Mouse (Mus musculus) forebrain, embryonic 11.5 days (tissue): ENCODE results near the gene Zfp747. TPM values are rescaled to one million over a fixed set of nuclear protein-coding genes. Genes with fewer than 3 reads are reported as not detected.
"Not testable (repeated sequence)": the region's sequence is repeated elsewhere in the genome, so short reads cannot be mapped to it uniquely, and the experiment has no call there.

Experiments
- ATAC-seq: fragments of 200-750 bp; cut with Nextera tagmentation; replicated peaks from 2 replicates; pipeline ENCODE4 v1.8.0; 2017; ENCODE audit warnings: moderate TSS enrichment; ENCODE audit not compliant: low FRiP score
- DNase-seq: peaks from one replicate; pipeline ENCODE4 v3.0.0-alpha.2; 2017; ENCODE audit warnings: low spot score
- H3K27ac ChIP-seq: fragments of 300-500 bp; sonication (generic); 2 replicates; pipeline ENCODE4 v1.5.1; 2014; ENCODE audit warnings: low read depth, low read length
- H3K27me3 ChIP-seq: fragments of 300-500 bp; sonication (generic); 2 replicates; pipeline ENCODE4 v1.6.1; 2014; ENCODE audit warnings: mild to moderate bottlenecking, low read length, mixed read lengths; ENCODE audit not compliant: control insufficient read depth, insufficient read depth
- H3K36me3 ChIP-seq: fragments of 300-500 bp; sonication (generic); 2 replicates; pipeline ENCODE4 v1.6.1; 2014; ENCODE audit warnings: mild to moderate bottlenecking, low read length, moderate library complexity, mixed read lengths; ENCODE audit not compliant: control insufficient read depth, insufficient read depth
- H3K4me1 ChIP-seq: fragments of 300-500 bp; sonication (generic); replicated peaks from 2 replicates; pipeline ENCODE4 v1.6.1; 2014; ENCODE audit warnings: low read length, mixed read lengths; ENCODE audit not compliant: control insufficient read depth, insufficient read depth
- H3K4me2 ChIP-seq: fragments of 300-500 bp; sonication (generic); 2 replicates; pipeline ENCODE4 v1.6.1; 2014; ENCODE audit warnings: low read depth, mild to moderate bottlenecking, low read length, moderate library complexity, mixed read lengths; ENCODE audit not compliant: severe bottlenecking
- H3K4me3 ChIP-seq: fragments of 300-500 bp; sonication (generic); 2 replicates; pipeline ENCODE4 v1.5.1; 2014; ENCODE audit warnings: low read depth, low read length
- H3K9ac ChIP-seq: fragments of 300-500 bp; sonication (generic); 2 replicates; pipeline ENCODE4 v1.6.1; 2014; ENCODE audit warnings: low read length
- H3K9me3 ChIP-seq: fragments of 300-500 bp; sonication (generic); 2 replicates; pipeline ENCODE4 v1.6.1; 2016; ENCODE audit warnings: low read length, mixed read lengths; ENCODE audit not compliant: control insufficient read depth
- WGBS: fragments of 180-500 bp; shearing (Covaris S2); extraction: QIAGEN DNeasy Blood & Tissue Kit; methylation state at CpG from one replicate; pipeline ENCODE4 v1.1.7; 2014; 5-methylcytosine and 5-hydroxymethylcytosine counted together
- polyA plus RNA-seq: library from polyadenylated mRNA; unstranded; fragments of >200 nt; fragmentation: Nextera tagmentation; extraction: Ambion mirVana; gene quantifications from 2 replicates; pipeline ENCODE4 v1.2.1, GENCODE M21; 2014

Zfp747 gene
- polyA plus RNA-seq, 1 experiment from 2014 or later: 8.6 TPM

DNA sequence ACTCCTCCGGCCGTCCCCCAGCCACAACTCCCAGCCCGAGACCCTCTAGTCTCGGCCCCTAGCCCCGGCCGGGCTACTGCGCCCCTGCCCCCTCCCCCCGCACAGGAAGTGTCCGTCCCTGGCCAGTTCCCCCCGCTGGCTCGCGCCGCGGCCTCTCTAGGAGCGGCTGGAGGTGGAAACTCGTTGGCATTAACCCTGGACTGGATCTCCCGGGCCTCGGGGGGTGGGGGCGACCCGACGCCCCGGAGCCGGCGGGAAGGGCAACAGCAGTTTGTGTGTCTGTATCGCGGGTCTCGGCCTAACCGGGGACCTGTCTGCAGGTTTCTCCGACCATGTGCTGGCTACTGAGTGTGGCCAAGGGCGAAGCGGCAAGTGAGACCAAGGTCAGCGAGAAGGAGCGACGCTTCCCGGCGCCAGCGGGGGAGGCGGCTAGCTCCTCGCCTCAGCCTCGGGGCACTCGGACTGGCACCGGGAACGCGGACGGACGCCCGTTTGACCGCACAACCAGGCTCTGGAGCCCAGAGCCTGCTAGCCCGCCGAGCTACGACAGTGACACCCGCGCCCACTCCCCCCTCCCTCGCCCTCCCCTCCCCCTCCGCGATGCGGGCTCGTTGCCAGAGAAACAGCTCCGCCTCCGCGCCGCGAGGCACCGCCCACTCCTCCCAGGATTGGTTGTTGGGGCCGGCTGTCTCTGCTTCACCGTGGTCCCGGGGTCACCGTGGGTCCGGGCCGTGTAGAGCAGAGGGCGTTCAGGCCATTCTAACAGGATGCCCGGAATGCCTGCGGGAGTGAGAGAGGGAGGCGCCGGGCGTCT is 30.1 kb downstream of the Zfp747 start, which contains the start of gene Zfp768:
Gene Zfp768 (minus strand): TSS at position 78 of the 814 bp plus-strand sequence.
- WGBS: under 1% methylated on average over 68 of the region's 76 CpGs
- Histone ChIP-seq H3K4me2 (peak within 1 kb of the TSS; percentile 81), H3K9me3 (no peaks in the 10 kb centered on the region), H3K4me3 (peak within 1 kb of the TSS; percentile 89), H3K4me1 (peaks cover 5% of the 10 kb centered on the region; the same call in 1 of the 2 replicates), H3K9ac (peak within 1 kb of the TSS; percentile 95), H3K27ac (peak within 1 kb of the TSS; percentile 81), H3K36me3 (0 out of 2 replicates have a peak, but pooled peaks cover 2% of the 10 kb centered on the region), H3K27me3 (no peaks in the 10 kb centered on the region)
- DNase-seq (peak; percentile 98), ATAC-seq (peak; percentile 93)

DNA sequence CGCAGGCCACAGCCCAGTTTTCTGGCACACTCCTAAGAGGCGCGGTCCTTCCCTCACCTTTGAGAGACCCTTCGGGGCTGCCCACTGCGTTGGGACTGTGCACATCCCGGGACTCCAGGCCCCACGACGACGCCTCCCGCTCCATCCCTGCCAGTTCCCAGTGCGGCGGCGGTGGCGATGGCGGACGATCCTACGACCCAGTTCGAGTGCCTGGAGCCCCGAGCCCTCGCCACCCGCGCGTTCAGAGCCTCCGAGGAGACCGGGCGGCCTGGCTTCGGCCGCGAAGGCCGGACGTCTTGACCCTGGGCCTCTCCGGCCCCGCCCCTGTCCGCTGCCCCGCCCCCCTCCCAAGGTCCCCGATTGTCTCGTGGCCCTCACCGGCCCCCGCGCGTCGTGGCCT is 30.8 kb downstream of the Zfp747 start:
- peak; percentile 50 for ATAC-seq
- no peak for DNase-seq
- peaks cover 5% of the 10 kb centered on the region; the same call in 1 of the 2 replicates for H3K4me1 ChIP-seq
- H3K36me3 ChIP-seq: 0 out of 2 replicates have a peak, but pooled peaks cover 2% of the 10 kb centered on the region
- H3K27ac ChIP-seq: peak overlapping the region; percentile 81
- H3K4me3 ChIP-seq: peak overlapping the region; percentile 89
- no peaks in the 10 kb centered on the region for H3K27me3 ChIP-seq
- no peaks in the 10 kb centered on the region for H3K9me3 ChIP-seq
- H3K9ac ChIP-seq: peak overlapping the region; percentile 95
- WGBS: 1% methylated on average over 42 of the region's 42 CpGs
- peak overlapping the region; percentile 81 for H3K4me2 ChIP-seq

DNA sequence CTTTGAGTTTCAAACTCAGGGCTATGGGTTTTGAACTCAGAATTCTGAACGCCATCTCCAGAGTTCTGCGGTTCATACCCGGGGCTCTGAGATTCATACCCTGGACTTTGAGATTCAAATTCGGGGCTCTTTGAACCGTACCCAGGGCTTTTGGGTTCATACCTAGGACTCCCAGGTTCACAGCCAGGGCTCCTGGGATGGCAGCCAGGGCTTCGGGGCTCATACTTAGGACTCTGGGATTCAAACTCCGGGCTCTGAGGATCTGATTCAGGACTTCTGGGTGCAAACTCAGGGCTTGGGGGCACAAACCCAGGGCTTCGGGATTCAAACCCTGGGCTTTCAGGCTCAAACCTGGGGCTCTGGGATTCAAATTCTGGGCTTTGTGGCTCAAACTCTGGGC is 31.5 kb downstream of the Zfp747 start:
- Histone ChIP-seq H3K9ac (peak overlapping the region; percentile 95), H3K27me3 (no peaks in the 10 kb centered on the region), H3K4me3 (peak overlapping the region; percentile 89), H3K27ac (no peak overlapping the region), H3K4me1 (peaks cover 5% of the 10 kb centered on the region; the same call in 1 of the 2 replicates), H3K4me2 (peak overlapping the region; percentile 81), H3K9me3 (no peaks in the 10 kb centered on the region), H3K36me3 (0 out of 2 replicates have a peak, but pooled peaks cover 2% of the 10 kb centered on the region)
- DNase-seq (no peak), ATAC-seq (no peak)
- 92% methylated on average over 8 of the region's 8 CpGs for WGBS

DNA sequence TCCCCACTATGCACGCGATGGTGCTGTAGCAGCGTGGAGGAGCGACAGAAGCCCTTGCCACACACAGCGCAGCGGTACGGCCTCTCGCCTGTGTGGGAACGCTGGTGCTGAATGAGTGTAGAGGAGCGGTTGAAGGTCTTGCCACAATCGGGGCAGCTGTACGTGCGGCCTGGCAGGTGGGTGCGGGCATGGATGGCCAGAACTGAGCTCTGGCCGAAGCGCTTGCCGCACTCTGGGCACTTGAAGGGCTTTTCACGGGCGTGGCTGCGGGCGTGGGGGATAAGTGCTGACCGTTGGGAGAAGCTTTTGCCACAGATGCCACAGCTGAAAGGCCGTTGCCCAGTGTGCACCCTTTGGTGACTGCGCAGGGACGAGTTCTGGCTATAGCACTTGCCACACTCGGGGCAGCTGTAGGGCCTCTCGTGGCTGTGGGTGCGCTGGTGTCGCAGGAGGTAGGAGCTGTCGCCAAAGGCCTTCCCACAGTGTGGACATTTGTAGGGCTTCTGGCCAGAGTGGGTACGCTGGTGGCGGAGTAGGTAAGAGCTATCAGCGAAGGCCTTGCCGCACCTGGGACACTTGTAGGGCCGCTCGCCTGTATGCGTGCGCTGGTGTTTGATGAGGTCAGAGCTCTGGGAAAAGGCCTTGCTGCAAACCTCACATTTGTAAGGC is 32.4 kb downstream of the Zfp747 start:
- ATAC-seq: no peak
- Histone ChIP-seq H3K9ac (no peak overlapping the region), H3K4me1 (peaks cover 5% of the 10 kb centered on the region; the same call in 1 of the 2 replicates), H3K27me3 (no peaks in the 10 kb centered on the region), H3K36me3 (0 out of 2 replicates have a peak, but pooled peaks cover 2% of the 10 kb centered on the region), H3K4me2 (no peak overlapping the region), H3K27ac (no peak overlapping the region), H3K9me3 (no peaks in the 10 kb centered on the region), H3K4me3 (no peak overlapping the region)
- WGBS: 94% methylated on average over 38 of the region's 38 CpGs
- DNase-seq: no peak

DNA sequence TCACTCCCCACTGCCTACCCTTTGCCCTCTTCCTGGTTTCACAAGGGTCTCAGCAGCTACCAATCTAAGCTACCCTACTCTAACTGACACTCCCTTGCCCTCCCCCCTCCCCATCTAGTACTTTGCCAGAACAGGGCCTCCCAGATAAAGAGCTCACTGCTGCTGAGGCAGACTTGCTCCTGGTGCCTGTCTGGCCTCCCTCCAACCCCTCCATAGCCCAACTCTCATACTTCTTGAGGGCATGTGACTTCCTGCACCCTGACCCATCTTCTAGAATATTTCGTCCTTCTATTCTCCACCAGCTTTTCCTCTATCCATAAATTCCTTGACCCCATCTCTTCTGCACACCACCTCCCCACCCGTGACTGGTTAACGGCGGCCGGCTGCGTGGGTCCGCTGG is 33.0 kb downstream of the Zfp747 start:
- H3K9ac ChIP-seq: no peak overlapping the region
- ATAC-seq (no peak), DNase-seq (no peak)
- H3K27me3 ChIP-seq: no peaks in the 10 kb centered on the region
- peaks cover 5% of the 10 kb centered on the region; the same call in 1 of the 2 replicates for H3K4me1 ChIP-seq
- 0 out of 2 replicates have a peak, but pooled peaks cover 2% of the 10 kb centered on the region for H3K36me3 ChIP-seq
- H3K27ac ChIP-seq: no peak overlapping the region
- no peak overlapping the region for H3K4me3 ChIP-seq
- H3K4me2 ChIP-seq: no peak overlapping the region
- H3K9me3 ChIP-seq: no peaks in the 10 kb centered on the region
- WGBS: 96% methylated on average over 7 of the region's 7 CpGs

DNA sequence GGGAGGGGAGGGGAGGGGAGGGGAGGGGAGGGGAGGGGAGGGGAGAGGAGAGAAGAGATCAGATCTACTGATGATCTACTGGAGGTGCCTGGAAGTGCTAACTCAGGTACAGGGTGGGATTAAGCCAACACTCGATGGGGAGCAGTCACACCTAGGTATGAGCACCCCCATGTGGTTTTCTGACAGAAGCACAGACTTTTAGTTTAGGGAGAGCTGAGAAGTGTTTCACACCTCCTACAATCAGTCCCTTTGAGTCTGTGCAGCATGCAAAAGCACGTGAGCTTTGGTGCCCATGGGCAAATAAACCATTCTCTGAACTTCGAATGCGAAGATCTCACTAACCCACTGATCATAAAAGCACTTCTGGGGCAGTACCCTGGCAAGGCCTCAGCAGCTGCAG is 33.5 kb downstream of the Zfp747 start:
- Histone ChIP-seq H3K9me3 (no peaks in the 10 kb centered on the region), H3K4me3 (no peak overlapping the region), H3K9ac (no peak overlapping the region), H3K27ac (no peak overlapping the region), H3K4me2 (no peak overlapping the region), H3K4me1 (peaks cover 5% of the 10 kb centered on the region; the same call in 1 of the 2 replicates), H3K27me3 (no peaks in the 10 kb centered on the region), H3K36me3 (0 out of 2 replicates have a peak, but pooled peaks cover 2% of the 10 kb centered on the region)
- ATAC-seq (no peak), DNase-seq (no peak)
- WGBS: 69% methylated on average over 4 of the region's 4 CpGs

DNA sequence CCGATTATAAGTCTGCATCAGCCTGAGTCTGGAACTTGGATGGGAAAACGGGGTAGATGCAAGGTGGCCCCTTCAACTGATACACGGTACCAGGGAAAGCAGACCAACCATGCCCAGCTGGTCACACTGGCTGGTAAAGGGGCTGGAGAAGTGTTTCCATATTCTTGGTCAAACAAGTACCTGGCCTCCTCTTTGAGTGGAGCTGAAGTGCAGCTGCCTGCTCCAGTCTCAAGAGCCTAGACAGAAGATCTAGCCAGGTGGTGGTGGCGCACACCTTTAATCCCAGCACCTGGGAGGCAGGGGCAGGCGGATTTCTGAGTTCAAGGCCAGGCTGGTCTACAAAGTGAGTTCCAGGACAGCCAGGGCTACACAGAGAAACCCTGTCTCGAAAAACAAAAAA is 34.0 kb downstream of the Zfp747 start:
- ATAC-seq, H3K4me3 ChIP-seq, H3K9me3 ChIP-seq, H3K36me3 ChIP-seq, H3K9ac ChIP-seq, H3K4me2 ChIP-seq, H3K4me1 ChIP-seq, DNase-seq, H3K27me3 ChIP-seq, H3K27ac ChIP-seq: not testable (repeated sequence)
- WGBS: 89% methylated on average over 6 of the region's 6 CpGs

DNA sequence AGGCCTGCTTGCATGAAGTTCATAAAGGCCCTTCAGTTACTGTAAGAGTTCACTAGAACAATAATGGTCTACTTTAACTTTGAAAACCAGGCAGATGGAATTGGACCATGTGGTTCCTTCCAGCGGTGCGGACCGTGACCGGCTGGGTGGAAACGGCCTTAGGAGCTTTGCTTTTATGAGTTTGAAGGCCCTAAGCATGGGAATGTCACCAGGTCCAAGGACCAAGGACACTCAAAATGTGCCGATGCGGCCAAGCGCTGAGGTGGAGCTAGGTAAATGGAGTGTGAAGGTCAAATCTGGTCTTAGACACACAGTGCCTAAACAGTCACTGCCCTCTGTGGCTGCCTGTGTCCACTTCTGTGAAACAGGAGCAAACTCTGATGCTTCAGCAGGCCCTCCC is 34.5 kb downstream of the Zfp747 start:
- 0 out of 2 replicates have a peak, but pooled peaks cover 2% of the 10 kb centered on the region for H3K36me3 ChIP-seq
- H3K4me3 ChIP-seq: no peak overlapping the region
- no peak for ATAC-seq
- H3K27me3 ChIP-seq: no peaks in the 10 kb centered on the region
- H3K4me2 ChIP-seq: no peak overlapping the region
- DNase-seq: no peak
- H3K9me3 ChIP-seq: no peaks in the 10 kb centered on the region
- H3K27ac ChIP-seq: no peak overlapping the region
- H3K4me1 ChIP-seq: peaks cover 5% of the 10 kb centered on the region; the same call in 1 of the 2 replicates
- 96% methylated on average over 8 of the region's 8 CpGs for WGBS
- H3K9ac ChIP-seq: no peak overlapping the region
